Mouse (Mus musculus): Measurements from ENCODE around the gene Ptpro.

Gene Ptpro

GRCm38 (mm10) chr6:137294973-137295820, 43.1 kb downstream of the Ptpro start:
- no peak for DNase-seq (ENCODE audit: low spot score)

- DNase-seq (ENCODE audit: low spot score), result no peak
Measured at GRCm38 (mm10) chr6:137302561-137302960, 50.4 kb downstream of the Ptpro start.

- no peak for DNase-seq (ENCODE audit: low spot score)
Measured at GRCm38 (mm10) chr6:137303824-137304223, 51.7 kb downstream of the Ptpro start.

- no peak for DNase-seq (ENCODE audit: low spot score)
Measured at GRCm38 (mm10) chr6:137315265-137315664, 63.1 kb downstream of the Ptpro start.

- DNase-seq (ENCODE audit: low spot score), result no peak
Measured at GRCm38 (mm10) chr6:137316358-137316757, 64.2 kb downstream of the Ptpro start.

- DNase-seq (ENCODE audit: low spot score), result no peak
Measured at GRCm38 (mm10) chr6:137317509-137317908, 65.4 kb downstream of the Ptpro start.

GRCm38 (mm10) chr6:137318242-137318861, 66.2 kb downstream of the Ptpro start:
- no peak for DNase-seq (ENCODE audit: low spot score)

- DNase-seq (ENCODE audit: low spot score), result no peak
Measured at GRCm38 (mm10) chr6:137319658-137320057, 67.5 kb downstream of the Ptpro start.

GRCm38 (mm10) chr6:137327718-137328117, 75.6 kb downstream of the Ptpro start:
- DNase-seq (ENCODE audit: low spot score), result peak; percentile 62

- DNase-seq (ENCODE audit: low spot score), result no peak
Measured at GRCm38 (mm10) chr6:137328228-137328627, 76.1 kb downstream of the Ptpro start.

- no peak for DNase-seq (ENCODE audit: low spot score)
Measured at GRCm38 (mm10) chr6:137330782-137331181, 78.7 kb downstream of the Ptpro start.

GRCm38 (mm10) chr6:137331826-137332225, 79.7 kb downstream of the Ptpro start:
- DNase-seq (ENCODE audit: low spot score), result no peak

GRCm38 (mm10) chr6:137339071-137339470, 87.0 kb downstream of the Ptpro start:
- DNase-seq (ENCODE audit: low spot score), result no peak

- no peak for DNase-seq (ENCODE audit: low spot score)
Measured at GRCm38 (mm10) chr6:137343688-137344441, 91.7 kb downstream of the Ptpro start.

- DNase-seq (ENCODE audit: low spot score), result no peak
Measured at GRCm38 (mm10) chr6:137360166-137360565, 108.0 kb downstream of the Ptpro start.

- DNase-seq (ENCODE audit: low spot score), result no peak
Measured at GRCm38 (mm10) chr6:137362216-137362615, 110.1 kb downstream of the Ptpro start.

- DNase-seq (ENCODE audit: low spot score), result peak; percentile 66
Measured at GRCm38 (mm10) chr6:137364681-137365080, 112.6 kb downstream of the Ptpro start.

GRCm38 (mm10) chr6:137365637-137366036, 113.5 kb downstream of the Ptpro start:
- DNase-seq (ENCODE audit: low spot score), result no peak

GRCm38 (mm10) chr6:137370745-137371144, 118.6 kb downstream of the Ptpro start:
- no peak for DNase-seq (ENCODE audit: low spot score)

GRCm38 (mm10) chr6:137371455-137371854, 119.3 kb downstream of the Ptpro start:
- DNase-seq (ENCODE audit: low spot score), result no peak

GRCm38 (mm10) chr6:137373920-137374319, 121.8 kb downstream of the Ptpro start:
- no peak for DNase-seq (ENCODE audit: low spot score)

GRCm38 (mm10) chr6:137382546-137382945, 130.4 kb downstream of the Ptpro start:
- no peak for DNase-seq (ENCODE audit: low spot score)

GRCm38 (mm10) chr6:137386344-137386743, 134.2 kb downstream of the Ptpro start:
- DNase-seq (ENCODE audit: low spot score), result no peak

Data from testis, postnatal 10 days (tissue).